Mouse (Mus musculus): ENCODE data around the gene H2-M10.6.

GRCm38 (mm10) chr17:36824005-36824404 lies 12.0 kb downstream of the H2-M10.6 start:
- peak; percentile 80 for TF ChIP-seq CTCF (IDR thresholded peaks at IDR 0.05)
- TF ChIP-seq EP300 (IDR thresholded peaks at IDR 0.05), result no peak
